Mouse (Mus musculus) C2C12 (cell line): ENCODE results near the gene Tex101. TPM values are rescaled to one million over a fixed set of nuclear protein-coding genes. Genes with fewer than 3 reads are reported as not detected.

Experiments
- polyA plus RNA-seq: library from polyadenylated mRNA; unstranded; fragments of >200 nt; fragmentation: generic; extraction: Trizol; gene quantifications from one replicate; pipeline ENCODE4 v1.2.1, GENCODE M21; 2012; ENCODE audit warnings: missing spikeins

The Tex101 gene
- polyA plus RNA-seq, 1 experiment = not detected

Other genes starting within 250 kb of the Tex101 start
- 0.33 TPM for gene Irgc1, start 224.4 kb downstream of the Tex101 start, polyA plus RNA-seq
- gene Plaur, start 214.2 kb downstream of the Tex101 start, polyA plus RNA-seq = 191 TPM
- gene Cadm4, start 194.7 kb downstream of the Tex101 start, polyA plus RNA-seq = 160 TPM
- gene Zfp428, start 169.7 kb downstream of the Tex101 start, polyA plus RNA-seq = 53.8 TPM
- gene AC161166.1, start 164.2 kb downstream of the Tex101 start, polyA plus RNA-seq = 0.16 TPM
- 7.9 TPM for gene Irgq, start 146.0 kb downstream of the Tex101 start, polyA plus RNA-seq
- gene Pinlyp, start 130.6 kb downstream of the Tex101 start, polyA plus RNA-seq = 0.23 TPM
- gene Xrcc1, start 130.4 kb downstream of the Tex101 start, polyA plus RNA-seq = 57.4 TPM
- 48.0 TPM for gene Ethe1, start 89.1 kb downstream of the Tex101 start, polyA plus RNA-seq
- gene Zfp575, start 89.0 kb downstream of the Tex101 start, polyA plus RNA-seq = 0.35 TPM
- 4.1 TPM for gene Phldb3, start 65.9 kb downstream of the Tex101 start, polyA plus RNA-seq
- gene Lypd3, start 40.1 kb downstream of the Tex101 start, polyA plus RNA-seq = not detected
- gene BC049730, start 32.6 kb upstream of the Tex101 start, polyA plus RNA-seq = not detected
- not detected for gene Gm4763, start 50.2 kb upstream of the Tex101 start, polyA plus RNA-seq
- not detected for gene Cd177, start 83.6 kb upstream of the Tex101 start, polyA plus RNA-seq
- gene Ceacam10, start 100.5 kb upstream of the Tex101 start, polyA plus RNA-seq = 0.04 TPM
- 25.5 TPM for gene Gm9844, start 185.5 kb upstream of the Tex101 start, polyA plus RNA-seq
- not detected for gene Lypd4, start 193.3 kb upstream of the Tex101 start, polyA plus RNA-seq
- not detected for gene Dmrtc2, start 193.4 kb upstream of the Tex101 start, polyA plus RNA-seq
- gene Rps19, start 207.7 kb upstream of the Tex101 start, polyA plus RNA-seq = 3,185 TPM
- 0.09 TPM for gene Cd79a, start 220.7 kb upstream of the Tex101 start, polyA plus RNA-seq
- gene Arhgef1, start 226.2 kb upstream of the Tex101 start, polyA plus RNA-seq = 84.4 TPM